Mouse (Mus musculus): ENCODE measurements around the gene Gm13539.
"Not testable (repeated sequence)": the region's sequence is repeated elsewhere in the genome, so short reads cannot be mapped to it uniquely, and the experiment has no call there.

The Gm13539 gene

DNA sequence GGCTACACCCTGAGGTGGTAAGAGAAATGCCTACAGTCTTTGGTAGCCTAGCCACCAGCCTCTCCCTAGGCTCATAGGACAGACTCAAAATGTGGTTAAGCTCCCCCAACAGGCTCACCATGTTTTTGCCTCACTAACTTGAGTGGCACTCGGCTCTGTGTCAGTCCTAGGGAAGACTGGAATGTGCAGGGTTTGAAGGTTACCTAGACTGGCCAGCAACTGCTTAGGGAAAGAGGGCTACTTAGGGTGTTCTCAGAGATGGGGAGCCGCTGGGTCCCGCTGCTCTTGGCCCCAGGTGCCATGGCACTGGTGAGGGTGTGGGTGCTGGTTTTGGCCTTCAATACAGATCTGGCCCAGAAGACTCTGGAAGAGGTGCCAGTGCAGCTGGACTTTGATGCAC is at the start of gene Gm13539:
Gene Gm13539, plus strand, starts transcription at position 301 of the 400 bp plus-strand sequence.
- in situ Hi-C loops (cut with MboI; ENCODE audit: low pct_unique_long_range_greater_than_20kb in 1 of 2, low sequenced_read_pairs in 2 of 2, unreplicated experiment in 1 of 2) = no loop called here

DNA sequence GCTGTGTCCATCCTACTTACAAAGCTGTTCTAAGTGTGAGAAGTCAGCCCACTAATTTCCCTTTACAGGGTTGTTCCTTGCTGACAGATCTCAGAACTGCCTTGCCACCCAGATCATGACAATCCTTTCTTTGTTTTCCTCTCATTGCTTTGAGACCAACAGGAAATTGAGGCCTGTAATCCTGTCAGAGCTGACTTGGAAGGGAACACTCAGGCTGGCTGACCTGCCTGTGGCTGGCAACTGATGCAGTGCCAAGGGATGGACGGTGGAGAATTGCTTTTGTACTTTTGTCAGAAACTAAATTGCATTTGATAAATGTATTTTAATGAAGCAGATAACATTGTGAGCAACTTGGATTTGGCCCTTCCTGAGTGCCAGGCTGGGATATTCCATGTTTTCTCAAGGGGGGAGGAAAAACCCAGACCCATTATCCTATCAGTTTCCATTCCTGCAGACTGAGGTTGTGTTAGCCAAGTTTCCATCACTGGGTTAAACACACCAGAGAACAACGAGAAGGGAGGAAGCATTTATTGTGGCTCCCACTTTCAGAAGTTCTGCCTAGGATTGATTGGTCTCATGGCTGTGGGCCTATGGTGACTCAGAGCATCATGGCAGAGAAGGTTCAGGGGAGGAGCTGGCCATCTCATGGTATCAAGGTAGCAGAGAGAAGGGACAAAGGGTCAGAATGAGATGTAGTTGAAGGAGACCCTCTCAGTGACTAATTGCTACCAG is 48.7 kb upstream of the Gm13539 start:
- in situ Hi-C loops (cut with MboI; ENCODE audit: low pct_unique_long_range_greater_than_20kb in 1 of 2, low sequenced_read_pairs in 2 of 2, unreplicated experiment in 1 of 2) = no loop called here

DNA sequence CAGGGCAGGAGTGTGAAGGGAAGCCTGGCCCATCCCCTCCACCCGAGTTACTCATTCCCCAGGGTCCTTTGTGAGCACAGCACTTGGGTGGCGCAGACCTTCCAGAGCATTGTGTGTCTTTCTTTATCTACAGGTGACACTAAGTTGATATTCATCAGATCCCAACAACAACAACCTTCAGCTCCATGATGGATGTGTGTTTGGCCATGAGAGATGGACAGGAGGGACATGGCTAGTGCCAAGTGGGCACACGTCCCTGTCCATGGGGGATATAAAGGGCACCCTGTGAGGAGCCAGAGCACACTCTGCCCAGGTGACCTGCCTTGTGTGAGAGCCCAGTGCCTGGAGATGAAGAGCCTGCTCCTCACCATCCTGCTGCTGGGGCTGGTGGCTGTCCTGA is 45.3 kb upstream of the Gm13539 start, which contains the start of gene Obp2b:
Gene Obp2b, plus strand, starts transcription at position 301 of the 400 bp plus-strand sequence.
- in situ Hi-C loops (cut with MboI; ENCODE audit: low pct_unique_long_range_greater_than_20kb in 1 of 2, low sequenced_read_pairs in 2 of 2, unreplicated experiment in 1 of 2) = not testable (repeated sequence)

DNA sequence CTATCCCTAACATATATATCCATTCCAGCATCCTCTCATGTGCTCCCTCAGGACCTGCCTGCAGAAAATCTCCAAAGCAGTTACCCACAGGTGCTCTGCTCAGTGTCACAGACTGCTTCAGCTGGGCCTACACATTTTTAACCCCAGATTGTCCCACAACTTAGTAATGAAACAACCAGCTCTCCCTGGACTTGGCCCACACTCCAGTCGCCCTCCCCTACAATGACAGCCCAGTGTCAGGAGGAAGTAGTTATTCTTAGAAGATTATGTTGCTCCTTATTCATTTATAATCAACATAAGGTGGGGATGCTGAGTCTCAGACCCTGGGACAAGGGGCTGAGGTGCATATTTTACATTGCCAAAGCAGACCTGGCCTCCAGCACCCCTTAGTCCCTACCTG is 40.4 kb upstream of the Gm13539 start:
- in situ Hi-C loops (cut with MboI; ENCODE audit: low pct_unique_long_range_greater_than_20kb in 1 of 2, low sequenced_read_pairs in 2 of 2, unreplicated experiment in 1 of 2) = no loop called here

DNA sequence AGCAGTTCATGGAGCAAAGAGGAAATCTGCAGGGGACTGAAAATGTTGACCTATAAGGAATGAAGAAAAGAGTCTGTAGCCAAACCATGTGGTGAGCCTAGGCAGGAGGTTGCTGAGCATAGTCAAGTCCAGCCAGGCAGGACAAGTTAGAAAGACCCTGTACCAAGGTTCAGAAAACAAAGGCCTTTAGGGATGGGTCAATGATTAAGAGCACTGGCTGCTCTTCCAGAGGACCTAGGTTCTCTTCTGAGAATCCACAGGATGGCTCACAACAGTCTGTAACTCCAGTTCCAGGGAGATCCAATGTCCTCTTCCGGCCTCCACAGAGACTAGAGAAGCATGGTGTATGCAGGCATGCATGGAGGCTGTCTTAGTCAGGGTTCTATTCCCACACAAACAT is 27.9 kb upstream of the Gm13539 start:
- in situ Hi-C loops (cut with MboI; ENCODE audit: low pct_unique_long_range_greater_than_20kb in 1 of 2, low sequenced_read_pairs in 2 of 2, unreplicated experiment in 1 of 2) = no loop called here

DNA sequence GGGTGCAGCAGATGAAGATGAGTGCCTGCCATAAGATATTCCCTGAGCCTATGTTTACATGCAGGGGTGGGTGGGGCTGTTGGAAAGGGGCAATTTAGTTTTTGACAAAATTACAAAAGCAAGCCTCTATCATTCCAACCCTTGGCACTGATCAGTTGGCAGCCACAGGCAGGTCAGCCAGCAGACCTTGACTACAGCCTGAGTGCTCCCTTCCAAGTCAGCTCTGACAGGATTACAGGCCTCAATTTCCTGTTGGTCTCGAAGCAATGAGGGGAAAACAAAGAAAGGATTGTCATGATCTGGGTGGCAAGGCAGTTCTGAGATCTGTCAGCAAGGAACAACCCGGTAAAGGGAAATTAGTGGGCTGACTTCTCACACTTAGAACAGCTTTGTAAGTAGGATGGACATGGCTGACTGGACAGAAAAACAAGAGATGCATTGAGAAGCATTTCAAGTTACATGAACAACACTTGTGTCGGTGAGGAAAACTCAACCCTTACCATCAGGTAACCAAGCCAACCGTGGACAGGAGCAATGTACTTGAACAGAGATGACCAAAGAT is 23.9 kb upstream of the Gm13539 start:
- in situ Hi-C loops (cut with MboI; ENCODE audit: low pct_unique_long_range_greater_than_20kb in 1 of 2, low sequenced_read_pairs in 2 of 2, unreplicated experiment in 1 of 2) = no loop called here

DNA sequence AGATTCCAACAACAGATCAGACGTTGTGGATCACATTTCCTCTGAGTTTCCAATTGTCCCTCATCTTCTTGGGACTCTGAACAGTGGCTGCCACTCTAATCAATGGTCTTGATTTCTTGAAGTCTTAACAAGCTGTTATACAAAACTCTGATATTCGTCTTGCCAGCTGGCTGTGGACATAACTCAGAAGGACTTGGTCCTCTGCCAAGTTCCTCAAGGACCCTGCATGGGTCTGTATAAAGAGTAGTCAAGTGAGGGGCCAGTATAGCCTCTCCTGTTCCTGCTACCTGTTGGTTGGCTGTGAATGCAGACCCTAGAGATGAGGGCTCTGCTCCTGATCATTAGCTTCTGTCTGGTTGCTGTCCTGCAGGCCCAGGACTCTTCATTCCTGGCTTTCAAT is 16.8 kb upstream of the Gm13539 start, which contains the start of gene Lcn3:
Gene Lcn3, plus strand, starts transcription at position 301 of the 400 bp plus-strand sequence.
- in situ Hi-C loops (cut with MboI; ENCODE audit: low pct_unique_long_range_greater_than_20kb in 1 of 2, low sequenced_read_pairs in 2 of 2, unreplicated experiment in 1 of 2) = no loop called here

DNA sequence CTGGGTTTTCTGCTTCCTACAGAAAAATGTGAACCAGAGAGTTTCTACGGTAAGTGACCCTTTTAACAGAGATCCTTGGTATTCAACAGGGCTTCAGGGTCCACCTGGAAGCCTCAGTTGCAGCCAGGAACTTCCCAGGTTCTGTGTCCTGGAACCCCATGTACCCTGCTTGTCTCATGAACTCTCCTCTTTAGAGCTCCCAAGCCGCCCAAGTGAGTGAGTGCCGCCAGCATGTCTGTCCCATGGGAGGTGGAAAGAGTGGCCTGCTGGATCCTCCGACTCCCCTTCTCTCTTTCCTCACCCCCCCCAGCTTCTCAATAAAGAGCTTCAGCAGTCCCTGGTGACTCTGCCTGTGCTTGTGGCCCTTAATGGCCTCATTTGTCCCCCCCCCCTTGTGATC is 14.3 kb upstream of the Gm13539 start:
- in situ Hi-C loops (cut with MboI; ENCODE audit: low pct_unique_long_range_greater_than_20kb in 1 of 2, low sequenced_read_pairs in 2 of 2, unreplicated experiment in 1 of 2) = no loop called here

DNA sequence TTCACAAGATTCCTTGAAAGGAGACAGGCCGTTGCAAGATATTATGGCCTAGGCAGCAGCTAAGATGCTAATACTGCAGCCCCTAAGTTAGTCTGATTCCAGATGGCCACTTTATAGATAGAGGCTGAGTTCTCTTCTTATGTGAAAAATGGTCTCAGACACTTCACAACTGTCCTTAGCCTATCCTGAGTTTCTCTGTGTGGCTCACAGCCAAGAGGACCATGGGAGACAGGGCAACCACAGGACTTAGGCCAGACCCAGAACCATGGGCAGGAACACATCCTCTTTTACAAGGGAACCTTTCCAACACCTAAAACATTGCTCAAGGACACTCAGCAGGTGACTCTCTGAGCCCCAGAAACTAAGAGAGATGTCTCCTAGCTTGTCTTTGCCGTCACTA is 8.6 kb upstream of the Gm13539 start:
- in situ Hi-C loops (cut with MboI; ENCODE audit: low pct_unique_long_range_greater_than_20kb in 1 of 2, low sequenced_read_pairs in 2 of 2, unreplicated experiment in 1 of 2) = no loop called here

DNA sequence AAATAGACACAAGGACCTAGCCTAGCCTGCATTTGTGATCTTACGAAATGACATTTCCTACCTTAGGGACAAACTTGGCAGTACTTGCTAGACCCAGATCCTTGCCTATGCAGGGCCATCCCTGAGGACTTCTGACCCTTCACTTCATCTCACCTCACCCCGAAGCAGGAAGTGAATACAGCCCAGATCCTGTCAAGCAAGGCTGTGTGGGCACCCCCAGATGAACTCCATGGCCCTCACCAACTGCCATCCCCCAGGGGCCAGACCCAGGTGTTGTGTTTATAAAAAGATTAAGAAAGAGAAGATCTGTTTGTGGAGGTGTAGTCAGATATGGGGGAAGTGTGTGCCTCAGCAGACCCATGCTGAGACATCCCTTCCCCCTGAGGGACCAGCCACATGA is 7.4 kb upstream of the Gm13539 start:
- in situ Hi-C loops (cut with MboI; ENCODE audit: low pct_unique_long_range_greater_than_20kb in 1 of 2, low sequenced_read_pairs in 2 of 2, unreplicated experiment in 1 of 2) = no loop called here

DNA sequence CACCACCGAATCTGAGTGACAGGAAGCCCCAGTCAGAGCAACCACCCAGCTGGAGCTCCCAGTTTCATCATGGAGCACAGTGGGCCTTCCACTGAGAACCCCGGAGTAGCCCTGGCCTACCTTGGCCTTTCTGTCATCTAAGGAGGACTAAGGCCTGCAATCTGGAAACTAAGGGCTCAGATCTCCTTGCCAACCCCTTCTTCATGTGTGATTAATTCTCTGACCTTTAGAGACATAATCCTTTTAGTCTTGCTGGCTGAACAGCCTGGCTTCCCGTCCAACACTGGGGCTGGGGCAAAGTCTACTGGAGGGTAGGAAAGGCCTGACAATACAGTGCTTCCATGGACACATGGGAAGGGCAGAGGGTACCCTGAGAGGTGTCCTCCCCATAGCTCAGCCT is 6.1 kb upstream of the Gm13539 start:
- in situ Hi-C loops (cut with MboI; ENCODE audit: low pct_unique_long_range_greater_than_20kb in 1 of 2, low sequenced_read_pairs in 2 of 2, unreplicated experiment in 1 of 2) = no loop called here

DNA sequence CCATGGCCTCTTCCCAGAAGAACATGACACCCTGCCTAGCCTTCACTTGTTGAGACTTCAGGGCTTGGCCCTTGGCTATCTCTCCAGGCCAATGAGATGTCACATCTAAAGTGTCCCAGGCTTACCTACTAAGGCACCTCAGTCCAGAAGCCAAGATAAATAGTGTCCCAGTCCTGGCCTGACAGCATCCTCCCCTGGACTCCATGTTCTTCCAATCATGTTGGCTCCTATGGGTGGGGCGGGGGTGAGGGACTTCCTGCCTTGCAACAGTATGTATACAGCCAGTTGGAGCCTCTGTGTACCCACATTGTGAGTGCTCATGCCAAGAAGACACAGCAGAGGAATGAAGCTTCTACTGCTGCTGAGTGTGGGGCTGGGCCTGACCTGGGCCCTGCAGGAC is 5.3 kb upstream of the Gm13539 start, which contains the start of gene Lcn11:
Gene Lcn11, plus strand, starts transcription at position 301 of the 400 bp plus-strand sequence.
- in situ Hi-C loops (cut with MboI; ENCODE audit: low pct_unique_long_range_greater_than_20kb in 1 of 2, low sequenced_read_pairs in 2 of 2, unreplicated experiment in 1 of 2) = no loop called here

DNA sequence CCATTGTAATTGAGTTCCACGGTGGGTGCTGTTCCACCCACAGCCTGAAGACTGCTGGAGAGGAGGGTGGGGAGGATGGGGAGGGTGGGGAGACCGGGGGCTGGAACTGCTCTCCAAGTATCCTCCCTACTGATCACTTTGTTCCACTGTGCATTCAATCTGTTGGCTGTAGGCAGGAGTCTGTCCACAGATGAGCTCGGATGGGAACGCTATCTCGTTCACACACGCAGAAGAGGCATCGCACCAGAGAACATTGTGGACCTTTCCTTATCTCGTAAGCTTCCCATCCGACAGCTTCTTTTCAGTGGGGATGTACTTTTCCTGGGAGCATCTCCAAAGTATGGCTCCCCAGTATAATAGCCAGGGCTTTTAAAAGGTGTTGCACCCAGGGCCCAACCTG is 3.0 kb upstream of the Gm13539 start:
- in situ Hi-C loops (cut with MboI; ENCODE audit: low pct_unique_long_range_greater_than_20kb in 1 of 2, low sequenced_read_pairs in 2 of 2, unreplicated experiment in 1 of 2) = no loop called here

DNA sequence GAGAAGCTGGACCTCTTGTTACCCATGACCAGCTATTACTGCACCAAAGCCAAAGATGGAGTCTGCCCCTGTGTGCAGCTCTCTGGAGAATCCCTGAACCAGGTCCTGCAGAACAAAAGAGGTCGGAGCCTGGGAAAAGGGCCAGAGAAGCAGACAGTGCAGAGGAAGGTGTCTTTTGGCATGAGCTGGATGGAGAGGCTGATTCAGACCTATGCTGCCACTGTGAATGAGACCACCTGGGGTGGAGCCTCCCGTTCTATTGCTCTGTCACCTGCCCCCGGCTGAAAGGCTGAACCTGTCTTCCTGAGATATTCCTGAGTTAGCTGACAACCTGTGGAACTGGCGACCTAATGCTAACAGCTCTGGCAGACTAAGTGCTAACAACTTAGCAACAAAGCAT is 1.1 kb upstream of the Gm13539 start:
- in situ Hi-C loops (cut with MboI; ENCODE audit: low pct_unique_long_range_greater_than_20kb in 1 of 2, low sequenced_read_pairs in 2 of 2, unreplicated experiment in 1 of 2) = no loop called here

DNA sequence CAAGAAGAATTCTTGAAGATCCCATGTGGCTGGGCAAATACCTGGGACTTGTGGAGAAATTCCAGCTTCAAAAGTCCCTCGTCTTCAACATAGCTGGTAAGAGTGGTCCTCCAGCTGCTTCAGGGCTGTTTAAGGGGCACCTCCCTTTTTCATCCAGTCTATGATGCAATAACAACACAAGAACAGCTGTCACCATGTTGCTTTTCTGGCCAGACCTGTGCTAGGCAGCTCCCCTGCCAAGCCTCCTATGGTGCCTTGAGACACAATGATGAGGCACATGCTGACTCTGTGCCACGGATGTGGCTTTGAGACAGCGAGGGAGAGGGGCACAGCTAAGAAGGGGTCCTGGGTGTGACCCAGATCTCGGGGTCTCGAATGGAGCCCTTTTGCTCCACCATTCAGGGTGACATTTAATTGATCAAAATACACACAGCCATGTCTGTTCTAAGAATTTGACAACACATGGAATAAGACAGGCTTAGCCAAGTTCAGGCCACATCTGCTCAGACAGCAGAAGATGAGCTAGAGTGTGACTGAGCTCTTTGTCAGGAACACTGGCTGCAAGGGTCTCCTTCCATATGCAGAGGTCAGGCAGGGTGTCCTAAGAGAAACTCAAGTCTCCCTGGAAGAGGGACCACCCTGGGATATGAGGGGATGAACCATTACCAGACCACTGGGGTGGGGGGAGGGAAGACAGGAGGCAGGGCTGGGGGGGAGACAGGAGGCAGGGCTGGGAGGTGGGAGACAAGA is 3.7 kb downstream of the Gm13539 start:
- in situ Hi-C loops (cut with MboI; ENCODE audit: low pct_unique_long_range_greater_than_20kb in 1 of 2, low sequenced_read_pairs in 2 of 2, unreplicated experiment in 1 of 2) = no loop called here

DNA sequence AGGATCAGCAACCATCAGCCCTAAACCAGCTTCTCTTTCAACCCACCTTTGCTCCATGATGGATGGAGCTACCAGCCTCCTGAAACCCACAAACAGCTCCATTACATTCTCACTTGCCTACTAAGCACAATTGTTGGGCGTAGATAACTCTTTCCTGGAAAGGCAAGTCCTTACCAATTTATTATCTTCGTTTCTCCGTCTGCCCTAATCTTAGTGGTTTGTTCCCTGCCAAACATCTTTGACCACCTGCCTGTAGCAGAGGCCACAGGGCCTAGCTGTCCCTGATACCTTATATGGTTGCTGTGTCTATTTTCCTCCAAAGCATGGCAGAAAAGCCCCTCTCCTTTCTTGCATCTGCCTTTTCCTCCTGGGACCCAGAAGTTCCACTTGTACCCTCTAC is 7.0 kb downstream of the Gm13539 start:
- in situ Hi-C loops (cut with MboI; ENCODE audit: low pct_unique_long_range_greater_than_20kb in 1 of 2, low sequenced_read_pairs in 2 of 2, unreplicated experiment in 1 of 2) = no loop called here

DNA sequence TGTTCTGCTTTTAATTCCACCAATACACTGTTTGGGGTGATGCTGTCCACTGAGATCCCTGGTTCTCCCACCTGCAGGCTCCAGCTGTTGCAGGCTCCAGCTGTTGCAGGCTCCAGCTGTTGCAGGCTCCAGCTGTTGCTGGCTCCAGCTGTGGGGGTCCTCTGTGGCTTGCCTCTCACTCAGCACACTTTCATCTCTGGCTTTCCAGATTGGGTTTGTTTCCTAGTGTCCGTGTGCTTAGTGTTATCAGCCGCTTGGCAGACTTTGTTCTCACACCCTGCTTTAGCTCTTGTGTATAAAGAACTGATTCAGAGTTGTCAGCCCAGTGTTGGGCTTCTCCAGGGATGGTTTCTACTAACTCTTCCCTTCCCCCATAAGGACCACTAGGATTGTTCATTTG is 15.6 kb downstream of the Gm13539 start:
- in situ Hi-C loops (cut with MboI; ENCODE audit: low pct_unique_long_range_greater_than_20kb in 1 of 2, low sequenced_read_pairs in 2 of 2, unreplicated experiment in 1 of 2) = no loop called here

DNA sequence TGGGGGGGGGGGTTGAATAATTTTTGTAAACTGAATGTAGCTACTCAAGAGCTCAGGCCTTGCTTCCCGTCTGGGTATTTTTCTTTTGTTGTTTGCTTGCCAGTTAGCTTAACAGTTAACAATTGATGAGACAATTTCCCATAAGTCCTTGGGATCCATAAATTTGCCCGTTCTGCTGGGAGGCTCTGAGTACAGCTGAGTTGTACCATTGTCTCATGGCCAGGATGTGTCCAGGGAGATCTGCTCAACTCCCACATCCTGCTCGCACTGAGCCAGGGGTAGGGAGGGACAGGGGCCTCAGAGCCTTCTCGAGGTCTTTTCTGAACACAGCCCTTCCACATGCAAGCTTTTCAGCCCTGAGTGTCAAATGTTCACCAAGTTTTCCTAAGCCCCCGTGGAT is 16.0 kb downstream of the Gm13539 start:
- in situ Hi-C loops (cut with MboI; ENCODE audit: low pct_unique_long_range_greater_than_20kb in 1 of 2, low sequenced_read_pairs in 2 of 2, unreplicated experiment in 1 of 2) = no loop called here

DNA sequence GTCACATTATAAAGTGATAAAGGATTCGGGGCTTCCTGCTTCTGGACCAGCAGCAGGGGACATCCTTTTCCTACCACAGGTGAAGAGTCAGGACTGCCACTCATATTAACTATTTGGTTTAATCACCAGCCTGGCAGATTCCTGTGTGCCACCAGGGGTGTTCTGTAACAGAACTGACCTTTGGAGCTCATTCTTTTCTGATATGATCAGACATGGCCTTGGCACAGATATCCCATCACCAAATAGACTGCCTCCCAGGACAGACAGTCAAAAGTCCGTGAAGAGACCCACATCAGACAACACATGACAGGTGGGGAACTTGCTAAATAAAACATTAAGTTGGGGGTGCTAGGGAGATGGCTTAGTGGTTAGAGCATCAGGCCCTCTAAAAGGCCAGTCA is 29.7 kb downstream of the Gm13539 start:
- in situ Hi-C loops (cut with MboI; ENCODE audit: low pct_unique_long_range_greater_than_20kb in 1 of 2, low sequenced_read_pairs in 2 of 2, unreplicated experiment in 1 of 2) = no loop called here

DNA sequence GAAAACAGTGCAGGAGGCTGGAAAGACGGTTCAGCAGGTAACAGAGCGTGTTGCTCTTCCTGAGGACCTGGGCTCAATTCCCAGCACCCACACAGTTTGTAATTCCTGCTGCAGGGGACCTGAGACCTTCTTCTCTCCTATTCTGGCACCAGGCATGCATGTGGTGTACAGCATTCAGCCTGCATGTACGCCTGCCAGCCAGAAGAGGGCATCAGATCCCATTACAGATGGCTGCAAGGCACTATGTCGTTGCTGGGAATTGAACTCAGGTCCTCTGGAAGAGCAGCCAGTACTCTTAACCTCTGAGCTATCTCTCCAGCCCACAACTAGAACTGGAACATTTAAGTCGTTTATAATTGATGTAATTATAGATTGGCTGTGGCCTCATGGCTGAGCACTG is 31.3 kb downstream of the Gm13539 start:
- in situ Hi-C loops (cut with MboI; ENCODE audit: low pct_unique_long_range_greater_than_20kb in 1 of 2, low sequenced_read_pairs in 2 of 2, unreplicated experiment in 1 of 2) = no loop called here
